Mouse (Mus musculus) hindbrain, embryonic 13.5 days (tissue): ENCODE results near the gene Zkscan5. TPM values are rescaled to one million over a fixed set of nuclear protein-coding genes. Genes with fewer than 3 reads are reported as not detected.

Experiments
- polyA plus RNA-seq: library from polyadenylated mRNA; unstranded; fragments of >200 nt; fragmentation: Nextera tagmentation; extraction: Ambion mirVana; gene quantifications from 2 replicates; pipeline ENCODE4 v1.2.1, GENCODE M21; 2015

Gene Zkscan5
- polyA plus RNA-seq, 1 experiment from 2014 or later: 14.8 TPM

Other genes starting within 250 kb of the Zkscan5 start
- 28.2 and 28.4 TPM in 2 replicates for gene Smurf1, start 238.7 kb upstream of the Zkscan5 start, polyA plus RNA-seq
- gene Gm4871, start 171.8 kb upstream of the Zkscan5 start, polyA plus RNA-seq: not detected in 2 replicates
- not detected in 2 replicates for gene 1700018F24Rik, start 161.6 kb upstream of the Zkscan5 start, polyA plus RNA-seq
- gene Arpc1a, start 120.7 kb upstream of the Zkscan5 start, polyA plus RNA-seq: 249 and 252 TPM in 2 replicates
- gene Kpna7, start 120.5 kb upstream of the Zkscan5 start, polyA plus RNA-seq: not detected in 2 replicates
- 81.4 TPM in 2 replicates for gene Arpc1b, start 90.3 kb upstream of the Zkscan5 start, polyA plus RNA-seq
- gene Pdap1, start 64.3 kb upstream of the Zkscan5 start, polyA plus RNA-seq: 136 and 140 TPM in 2 replicates
- gene Bud31, start 64.2 kb upstream of the Zkscan5 start, polyA plus RNA-seq: 213 and 218 TPM in 2 replicates
- gene Ptcd1, start 37.5 kb upstream of the Zkscan5 start, polyA plus RNA-seq: 20.9 and 22.4 TPM in 2 replicates
- gene Cpsf4, start 37.3 kb upstream of the Zkscan5 start, polyA plus RNA-seq: 52.3 and 53.4 TPM in 2 replicates
- 693 and 710 TPM in 2 replicates for gene Atp5j2, start 12.5 kb upstream of the Zkscan5 start, polyA plus RNA-seq
- gene Zkscan14, start 2.7 kb upstream of the Zkscan5 start, polyA plus RNA-seq: 13.6 and 15.6 TPM in 2 replicates
- gene Zfp655, start 27.2 kb downstream of the Zkscan5 start, polyA plus RNA-seq: 34.6 and 38.3 TPM in 2 replicates
- gene Zscan25, start 75.9 kb downstream of the Zkscan5 start, polyA plus RNA-seq: 0.74 and 1.0 TPM in 2 replicates
- gene Cyp3a57, start 140.7 kb downstream of the Zkscan5 start, polyA plus RNA-seq: not detected in 2 replicates